Mouse (Mus musculus) left cerebral cortex, postnatal 25 days (tissue): ENCODE measurements at regions not wholly inside any gene's neighbourhood (a gene's known extent, or its start where the extent isn't known, plus 50 kb on each side); places are given as distances from the start of the nearest gene placed in this dataset.
A peak's percentile ranks its signal among the peaks of the same experiment; 100 is the strongest.
"Not testable (repeated sequence)": the region's sequence is repeated elsewhere in the genome, so short reads cannot be mapped to it uniquely, and the experiment has no call there.

Experiments
- DNase-seq, 2 experiments: peaks; one replicate each; pipeline ENCODE4 v3.0.0; 2022; ENCODE audit warnings: low spot score in 2 of 2, mixed read lengths in 1 of 2
- intact Hi-C: fragments of 180-260 bp; cut with DNase I; formaldehyde crosslinking; loops from one replicate; pipeline ENCODE4 v1.15.1; 2025

GRCm38 (mm10) chr17:58820588-58821195 is 170.5 kb downstream of the Pdzph1 start:
- intact Hi-C loops = loop anchor here (2.0 kb wide), 2 partner anchors 232 to 1050 kb away; no protein-coding TSS in a partner anchor
- DNase-seq = peak; percentile 16 to 35

GRCm38 (mm10) chr17:58819339-58819738 is 171.8 kb downstream of the Pdzph1 start:
- no peak for DNase-seq
- intact Hi-C loops = no loop called here

- DNase-seq, intact Hi-C loops: not testable (repeated sequence)
Observed at GRCm38 (mm10) chr17:58775451-58775850, 215.7 kb downstream of the Pdzph1 start.

GRCm38 (mm10) chr17:58773595-58773994 is 217.6 kb downstream of the Pdzph1 start:
- intact Hi-C loops = no loop called here
- DNase-seq = no peak

DNA sequence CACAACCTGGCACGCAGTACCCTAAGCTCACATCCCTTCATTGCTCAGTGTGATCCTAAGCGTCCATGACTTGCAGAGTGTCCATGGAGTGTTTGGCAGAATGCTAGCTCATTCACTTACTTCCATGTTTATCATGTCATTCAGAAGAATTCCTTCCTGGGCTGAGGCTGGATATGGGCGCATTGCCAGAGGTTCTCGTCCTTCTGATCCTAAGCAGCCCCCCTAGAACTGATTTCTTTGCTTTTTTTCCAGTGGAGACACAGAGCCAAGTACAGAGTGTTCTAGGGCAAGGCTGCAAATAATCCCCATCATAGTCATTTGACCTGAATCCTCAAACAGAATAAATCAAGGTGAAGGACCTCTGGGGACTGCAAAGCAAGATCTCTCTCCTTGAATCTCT is 226.0 kb downstream of the Pdzph1 start:
- intact Hi-C loops = no loop called here
- no peak for DNase-seq

- no peak for DNase-seq
- intact Hi-C loops = no loop called here
Observed at GRCm38 (mm10) chr17:58749000-58749399, 242.2 kb downstream of the Pdzph1 start.

DNA sequence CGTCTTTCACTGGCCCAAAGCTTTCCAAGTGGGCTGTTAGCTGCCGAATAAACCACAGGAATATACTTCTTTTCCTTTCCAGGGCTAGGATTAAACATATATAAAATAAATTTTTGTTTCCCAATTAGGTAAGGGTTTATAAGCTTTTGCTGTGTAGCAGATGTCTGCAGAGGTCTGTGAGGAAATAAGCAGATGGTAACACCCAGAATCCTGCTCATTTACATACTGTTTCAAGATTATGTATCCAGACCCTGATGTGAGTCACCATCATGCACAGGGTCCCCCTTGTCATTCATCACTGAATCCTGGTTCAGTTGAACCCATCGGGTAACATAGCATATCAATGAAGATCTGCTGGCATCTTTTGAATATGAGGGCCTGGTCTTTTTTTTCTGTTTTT is 242.9 kb downstream of the Pdzph1 start:
- intact Hi-C loops = no loop called here
- DNase-seq = peak; percentile 10 to 61

DNA sequence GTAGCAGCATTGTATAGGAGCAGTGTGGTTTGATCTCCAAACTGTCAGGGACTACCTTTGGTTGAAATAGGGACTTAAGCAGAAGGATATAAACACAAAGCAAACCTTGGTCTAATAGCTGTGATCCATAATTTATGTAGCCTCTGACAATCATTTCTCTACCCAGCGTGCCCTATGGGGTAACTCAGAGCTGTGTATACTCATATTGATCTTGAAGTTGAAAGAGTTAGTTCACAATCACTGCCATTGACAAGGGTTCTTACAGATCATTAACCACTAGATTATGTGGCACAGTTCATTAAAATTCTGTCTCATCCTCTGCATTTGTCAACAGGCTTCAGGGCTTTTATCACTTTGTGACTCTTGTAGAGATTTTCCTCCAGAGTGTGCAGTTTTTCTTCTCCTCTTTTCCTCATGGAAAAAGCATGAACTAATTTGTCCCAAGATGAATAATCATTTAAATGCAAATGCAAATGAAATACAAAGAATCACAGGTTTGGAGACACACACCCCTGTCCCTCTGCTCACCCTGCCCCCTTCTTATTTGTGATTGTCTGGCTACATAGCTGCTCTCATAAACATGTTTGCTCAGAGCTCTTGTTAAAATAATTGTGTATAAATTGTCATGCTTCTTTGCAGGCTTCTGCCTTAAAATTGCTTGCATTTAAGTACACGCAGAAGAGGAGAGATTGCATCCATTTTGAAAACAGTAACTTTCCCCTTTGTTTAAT is 280.3 kb downstream of the Pdzph1 start:
- intact Hi-C loops = no loop called here
- DNase-seq = no peak

DNA sequence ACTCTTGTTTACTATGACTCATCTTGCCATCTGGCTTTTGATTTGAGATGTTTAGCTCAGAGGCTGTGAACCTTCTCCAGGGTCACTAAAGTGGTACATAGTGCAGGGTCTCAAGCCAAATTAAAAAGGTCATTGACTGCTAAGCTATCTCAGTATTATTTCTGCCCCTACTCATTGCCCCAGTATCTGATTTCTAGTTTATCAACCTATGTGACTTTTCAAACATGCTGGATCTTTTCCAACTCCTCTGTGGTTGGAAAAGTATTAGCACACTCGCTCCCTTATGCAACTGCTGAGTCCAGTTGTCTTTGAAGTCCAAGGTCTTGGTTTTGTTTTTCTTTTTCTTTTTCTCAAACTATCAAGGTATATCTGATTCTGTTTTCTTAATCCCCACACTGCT is 301.0 kb downstream of the Pdzph1 start:
- intact Hi-C loops = no loop called here
- no peak for DNase-seq

GRCm38 (mm10) chr17:58672291-58672690 is 318.9 kb downstream of the Pdzph1 start:
- intact Hi-C loops = no loop called here
- peak; percentile 13 to 78 for DNase-seq

DNA sequence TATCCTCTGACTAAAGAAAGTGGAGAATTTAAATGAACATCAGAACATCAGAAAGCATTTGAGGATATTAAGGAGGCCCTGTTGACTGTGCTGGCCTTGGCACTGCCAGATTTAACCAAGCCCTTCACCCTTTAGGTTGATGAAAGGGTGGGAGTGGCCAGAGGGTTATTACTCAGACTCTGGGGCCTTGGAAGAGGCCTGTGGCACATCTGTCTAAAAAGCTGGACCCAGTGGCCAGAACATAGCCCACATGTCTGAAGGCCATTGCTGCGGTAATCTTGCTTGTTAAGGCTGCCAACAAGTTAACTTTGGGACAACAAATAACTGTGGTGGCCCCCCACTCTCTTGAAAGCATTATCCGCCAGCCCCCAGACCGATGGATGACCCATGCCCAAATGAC is 323.1 kb downstream of the Pdzph1 start:
- DNase-seq = no peak
- intact Hi-C loops = no loop called here

DNA sequence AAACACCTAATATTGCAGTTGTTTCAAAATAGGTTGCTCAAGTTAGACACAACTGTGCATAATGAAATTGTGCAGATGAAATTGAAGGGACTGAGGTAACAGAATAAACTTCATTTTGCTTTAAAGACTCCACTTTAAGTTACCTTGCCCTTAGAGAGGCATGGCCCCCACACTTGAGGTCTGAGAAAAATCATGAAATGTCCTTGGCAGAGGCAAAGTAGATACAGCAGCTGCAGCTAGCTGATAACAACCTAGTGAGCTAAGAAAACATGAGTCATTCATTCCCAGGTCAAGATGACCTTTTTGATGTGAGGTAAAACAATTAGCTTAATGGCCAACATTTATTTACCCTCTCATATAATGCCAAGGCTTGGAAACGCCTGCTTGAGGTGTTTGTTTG is 347.4 kb downstream of the Pdzph1 start:
- DNase-seq = no peak

DNA sequence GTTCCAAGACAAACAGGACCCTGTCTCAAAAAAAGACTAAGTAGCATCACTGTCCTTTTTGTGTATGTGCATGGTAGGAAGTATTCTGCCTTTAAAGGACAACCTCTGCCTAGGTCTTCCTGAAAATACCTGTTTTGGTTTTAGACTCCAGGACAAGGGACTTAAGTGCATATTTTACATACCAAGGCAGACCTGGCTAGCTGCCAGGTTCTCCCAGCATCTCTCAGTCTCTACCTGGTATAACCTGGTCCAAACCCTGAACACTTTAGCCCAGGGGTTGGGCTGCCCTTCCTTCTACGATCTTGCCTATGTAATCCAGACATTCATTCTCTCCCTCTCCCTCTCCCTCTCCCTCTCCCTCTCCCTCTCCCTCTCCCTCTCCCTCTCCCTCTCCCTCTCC is 348.9 kb downstream of the Pdzph1 start:
- DNase-seq = no peak
- intact Hi-C loops = no loop called here

More for the DNA sequence above, 347.4 kb downstream of the Pdzph1 start:
- intact Hi-C loops = no loop called here

GRCm38 (mm10) chr17:58598911-58599310 is 392.3 kb downstream of the Pdzph1 start:
- intact Hi-C loops = no loop called here
- DNase-seq = no peak

DNA sequence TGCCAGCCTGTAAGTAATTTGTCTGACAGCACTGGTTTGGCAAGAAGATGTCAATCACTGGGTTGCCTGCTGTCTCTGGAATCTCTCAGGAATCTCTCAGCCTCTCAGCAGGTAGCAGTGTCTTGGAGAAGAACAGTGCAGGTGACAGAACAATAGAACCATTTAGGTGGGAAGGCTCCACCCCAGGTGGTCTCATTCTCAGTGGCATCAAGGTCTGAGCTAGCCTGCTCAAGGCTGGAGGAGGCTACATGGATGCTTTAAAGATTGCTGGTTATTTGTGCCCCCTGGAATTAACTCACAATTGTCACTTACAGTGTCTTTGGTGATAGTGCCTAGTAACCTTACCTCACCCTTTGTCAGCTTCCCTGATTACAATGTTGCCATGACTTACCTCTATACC is 394.5 kb downstream of the Pdzph1 start:
- intact Hi-C loops = no loop called here

DNA sequence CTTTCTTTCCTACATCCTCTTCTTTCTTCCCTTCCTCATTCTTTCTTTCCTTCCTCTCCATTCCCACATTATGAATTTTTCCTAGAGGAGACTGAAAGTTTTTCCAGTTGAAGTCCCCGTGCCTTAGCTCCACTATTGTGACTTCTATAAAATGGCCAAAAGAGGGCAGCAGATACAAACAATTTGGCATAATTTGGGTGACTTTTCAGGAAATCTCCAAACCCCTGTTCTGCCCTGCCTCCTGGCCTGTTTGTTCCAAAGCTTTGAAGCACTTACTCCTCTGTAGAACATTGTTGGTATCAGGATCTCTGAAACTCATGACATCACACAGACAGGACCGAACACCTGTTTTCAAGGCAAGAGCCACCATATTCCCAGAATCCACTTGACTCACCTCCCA is 403.2 kb downstream of the Pdzph1 start:
- intact Hi-C loops = loop anchor here (1.0 to 5.0 kb wide), 4 partner anchors 233 to 816 kb away; no protein-coding TSS in a partner anchor
- DNase-seq = peak; percentile 4 to 35

More for the DNA sequence above, 394.5 kb downstream of the Pdzph1 start:
- no peak for DNase-seq

DNA sequence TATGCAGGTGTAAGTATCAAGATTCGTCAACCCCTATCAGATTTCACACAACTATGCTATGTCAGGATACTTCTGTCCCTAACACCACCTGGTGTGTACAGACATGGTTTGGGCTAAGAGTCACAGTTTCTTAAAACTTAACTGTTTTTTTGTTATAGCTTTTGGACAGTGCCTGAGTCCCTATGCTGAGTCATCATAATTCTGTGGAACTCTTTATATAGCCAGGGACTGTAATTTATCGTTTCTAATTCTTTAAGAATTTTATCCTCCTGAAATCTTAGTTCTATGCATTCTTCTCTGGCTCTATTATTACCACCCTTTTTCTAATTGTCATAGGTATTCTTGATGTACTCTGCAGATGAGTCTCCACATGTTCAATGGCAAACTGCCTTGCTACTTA is 418.3 kb downstream of the Pdzph1 start:
- no peak for DNase-seq
- intact Hi-C loops = no loop called here
